Mouse (Mus musculus) NIH3T3 (cell line): ENCODE measurements at regions not wholly inside any gene's neighbourhood (a gene's known extent, or its start where the extent isn't known, plus 50 kb on each side); places are given as distances from the start of the nearest gene placed in this dataset.

Experiments used
- DNase-seq: peaks from one replicate; pipeline ENCODE4 v3.0.0-alpha.2; 2012; ENCODE audit warnings: low read depth

DNA sequence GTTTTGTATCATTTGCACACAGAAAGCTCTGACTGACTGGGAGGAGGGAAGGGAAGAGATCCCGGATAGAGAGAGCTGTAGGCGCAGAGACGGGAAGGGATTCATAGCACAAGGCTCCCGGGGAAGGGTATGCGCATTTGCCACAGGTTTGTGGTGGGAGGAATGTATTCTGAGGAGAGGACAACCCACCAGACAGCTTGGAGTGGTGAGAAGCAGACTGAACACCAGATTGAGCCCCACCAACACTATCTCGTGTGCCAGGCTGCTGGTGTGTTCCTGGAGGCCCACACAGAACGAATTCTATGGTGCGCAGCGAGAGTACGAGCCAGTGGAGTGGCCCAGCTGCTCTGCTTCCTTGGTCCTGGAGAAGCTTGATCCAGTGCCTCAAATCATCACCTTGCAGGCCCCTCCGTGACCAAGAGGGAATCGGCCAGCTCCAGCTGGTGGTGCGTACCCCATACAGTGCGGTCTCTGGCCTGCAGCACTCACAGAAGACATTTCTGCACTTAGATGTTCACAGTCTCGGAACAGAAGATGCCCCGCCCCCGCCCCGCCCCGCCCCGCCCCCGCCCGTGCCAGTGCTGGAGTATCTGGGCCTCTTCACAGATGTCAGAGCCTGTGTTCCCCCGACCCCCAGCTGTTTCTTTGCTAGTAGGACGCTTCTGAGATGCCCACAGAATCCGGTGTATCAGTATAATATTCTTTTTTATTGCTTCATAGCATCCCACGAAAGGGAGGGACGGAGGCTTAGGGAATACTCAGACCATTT lies 92.8 kb upstream of the Tmem189 start:
- DNase-seq, result no peak

DNA sequence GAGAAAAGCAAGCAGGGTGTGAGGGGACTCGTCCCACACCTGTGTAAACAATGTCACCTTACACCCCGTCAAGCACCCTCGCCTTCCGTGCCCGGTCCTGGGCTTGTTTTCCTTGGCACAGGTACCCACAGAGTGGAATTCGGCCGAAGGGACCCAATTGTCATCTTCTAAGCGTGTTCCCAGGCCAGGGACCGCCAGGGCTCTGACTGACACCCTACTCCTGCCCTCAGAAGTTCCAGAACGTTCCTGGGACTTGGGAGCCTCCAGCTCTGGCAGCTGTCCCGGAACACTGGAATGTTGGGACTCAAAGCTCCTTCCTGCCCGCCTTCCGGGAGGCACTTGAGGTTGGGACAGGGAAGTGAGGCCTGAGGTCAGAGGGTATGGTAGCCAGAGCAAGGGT lies 91.9 kb upstream of the Tmem189 start:
- peak; percentile 52 for DNase-seq

DNA sequence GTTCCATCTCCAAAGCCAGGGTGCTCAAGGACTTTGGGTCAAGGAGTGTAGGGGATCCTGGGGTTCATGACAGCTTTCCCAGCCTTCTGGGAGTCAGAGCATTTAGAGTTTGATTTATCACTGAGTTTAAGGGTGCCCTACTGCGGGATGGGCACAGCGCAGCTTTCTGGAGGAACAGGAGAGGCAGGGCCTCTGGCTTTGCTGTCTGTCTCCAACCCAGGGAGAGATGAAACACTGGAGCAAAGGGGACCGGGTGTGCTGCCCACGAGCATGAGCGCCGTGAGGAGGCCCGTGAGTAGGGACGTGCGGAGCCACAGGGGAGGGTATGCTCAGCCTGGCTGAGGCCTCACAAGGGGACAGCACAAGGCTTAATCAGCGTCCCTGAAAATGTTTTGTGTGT lies 89.1 kb upstream of the Tmem189 start:
- no peak for DNase-seq

DNA sequence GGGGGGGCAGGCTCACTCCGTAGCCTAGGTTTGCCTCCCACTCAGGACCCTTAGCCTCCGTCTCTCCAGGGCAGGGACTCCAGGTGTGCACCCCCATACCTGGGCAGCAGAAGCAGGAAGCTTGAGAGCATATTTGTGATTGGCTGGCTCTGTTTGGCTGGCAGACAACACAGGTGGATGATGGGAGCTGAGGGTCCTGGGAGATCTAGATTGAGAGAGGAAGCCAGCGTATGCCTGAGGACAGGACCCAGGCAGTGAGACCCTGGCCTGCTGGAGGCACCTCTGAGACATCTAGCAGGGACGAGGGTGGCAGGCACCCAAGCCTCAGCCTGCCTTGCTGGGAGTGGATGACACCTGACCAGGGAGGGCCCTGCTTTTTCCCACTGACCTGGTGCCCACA lies 88.6 kb upstream of the Tmem189 start:
- DNase-seq, result no peak

DNA sequence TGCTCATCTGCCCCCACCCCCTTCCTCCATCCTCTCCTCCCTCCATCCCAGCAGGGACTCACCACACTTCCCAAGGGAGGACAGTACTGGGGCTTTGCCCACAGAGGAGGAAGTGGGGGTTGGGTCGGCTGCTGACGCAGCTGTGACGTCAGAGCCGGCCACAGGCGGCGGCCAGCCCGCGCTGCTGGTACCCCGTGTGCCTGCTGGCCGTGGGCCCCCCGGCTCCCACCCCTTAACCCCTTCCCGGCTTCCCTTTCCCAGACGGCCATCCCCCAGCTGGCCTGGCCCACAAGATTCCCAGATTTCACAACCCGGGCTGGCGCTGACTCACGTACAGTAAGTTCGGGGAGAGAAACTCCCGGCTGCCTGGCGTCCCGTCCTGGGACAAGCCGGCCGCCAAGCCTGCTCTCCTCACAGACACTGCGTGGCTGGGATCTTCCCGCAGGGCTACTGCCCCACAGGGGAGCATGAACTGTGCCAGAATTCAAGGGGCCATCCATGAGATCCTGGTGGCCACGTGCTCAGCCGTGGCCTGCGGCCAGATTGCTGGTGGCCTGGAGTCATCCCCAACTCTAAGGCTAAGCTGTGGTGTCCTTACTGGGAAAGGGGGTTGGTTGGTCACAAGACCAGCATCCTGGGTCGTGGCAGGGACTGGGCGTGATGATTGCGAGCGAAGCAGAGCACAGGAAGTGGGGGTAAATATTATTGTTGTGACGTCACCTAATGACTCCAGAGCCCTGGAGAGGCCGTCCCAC lies 87.9 kb upstream of the Tmem189 start:
- DNase-seq, result peak; percentile 98

DNA sequence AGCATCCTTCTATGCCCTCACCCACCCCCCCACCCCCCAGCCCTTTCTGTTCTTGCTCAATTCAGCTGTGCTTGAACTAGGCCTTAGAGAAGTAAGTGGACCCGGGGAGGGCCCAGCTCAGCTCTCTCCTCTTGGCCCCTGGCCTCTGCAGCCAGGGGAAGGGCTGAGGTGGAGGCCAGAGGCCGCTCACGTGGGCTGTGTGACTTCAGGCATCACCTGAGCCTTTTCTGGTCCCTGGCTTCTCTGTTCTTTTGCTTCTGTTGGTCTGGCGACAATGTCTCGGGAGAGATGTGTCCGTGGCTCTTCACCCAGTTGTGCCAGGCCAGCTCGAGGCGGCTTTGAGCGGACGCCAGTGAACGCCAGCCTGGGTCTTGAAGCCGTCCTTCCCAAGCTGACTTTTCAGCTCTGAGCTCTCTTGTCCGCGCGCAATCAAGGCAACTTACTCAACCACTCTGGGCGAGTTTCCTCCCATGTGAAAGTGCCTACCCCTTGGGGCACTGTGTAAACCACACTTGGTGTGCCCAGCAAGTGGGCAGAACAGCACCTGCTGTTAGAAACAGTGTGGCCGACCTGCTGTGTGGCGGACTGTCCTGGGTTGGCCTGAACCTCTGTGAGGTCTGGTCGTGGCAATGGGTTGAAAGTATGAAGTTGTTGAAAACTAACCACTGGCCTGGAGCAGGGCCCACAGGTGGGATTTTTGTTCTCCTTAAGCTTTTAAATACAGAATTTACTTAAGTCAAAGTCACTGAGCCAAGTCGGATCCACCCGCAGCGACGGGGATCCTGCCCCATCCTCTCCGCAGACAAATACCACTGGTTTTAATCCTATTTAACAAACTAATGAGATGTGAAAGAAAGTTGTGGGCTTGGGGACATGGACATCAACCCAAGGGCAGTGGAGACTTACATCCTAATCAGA lies 86.9 kb upstream of the Tmem189 start:
- DNase-seq, result peak; percentile 50

DNA sequence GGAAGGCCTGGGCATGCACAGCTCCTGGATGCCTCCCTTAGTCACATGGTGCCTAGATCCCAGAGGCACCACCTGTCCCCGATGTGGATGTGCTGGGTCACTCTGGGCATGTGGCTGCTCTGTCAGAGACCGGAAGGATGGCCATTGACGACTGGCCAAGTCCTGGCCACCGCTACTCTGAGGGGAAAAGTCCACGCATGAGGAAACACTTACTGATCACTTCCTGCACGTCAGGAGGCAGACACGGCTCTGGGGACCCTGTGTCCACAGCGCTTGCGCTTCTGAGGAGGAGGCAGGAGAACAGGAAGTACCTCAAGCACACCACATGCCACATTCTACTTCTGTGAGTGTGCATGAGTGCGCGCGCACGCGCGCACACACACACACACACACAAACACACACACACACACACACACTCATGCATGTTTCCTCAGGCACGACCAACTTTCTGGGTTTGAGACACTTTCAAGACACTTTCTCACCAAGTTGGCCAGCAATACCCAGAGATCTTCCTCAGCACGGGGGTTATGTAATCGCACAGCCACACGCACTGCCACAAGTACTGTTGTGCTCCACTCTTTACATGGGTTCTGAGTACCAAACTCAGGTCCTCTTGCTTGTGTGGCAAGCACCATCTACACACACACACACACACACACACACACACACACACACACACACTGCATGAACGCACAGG lies 85.7 kb upstream of the Tmem189 start:
- peak; percentile 54 for DNase-seq

DNA sequence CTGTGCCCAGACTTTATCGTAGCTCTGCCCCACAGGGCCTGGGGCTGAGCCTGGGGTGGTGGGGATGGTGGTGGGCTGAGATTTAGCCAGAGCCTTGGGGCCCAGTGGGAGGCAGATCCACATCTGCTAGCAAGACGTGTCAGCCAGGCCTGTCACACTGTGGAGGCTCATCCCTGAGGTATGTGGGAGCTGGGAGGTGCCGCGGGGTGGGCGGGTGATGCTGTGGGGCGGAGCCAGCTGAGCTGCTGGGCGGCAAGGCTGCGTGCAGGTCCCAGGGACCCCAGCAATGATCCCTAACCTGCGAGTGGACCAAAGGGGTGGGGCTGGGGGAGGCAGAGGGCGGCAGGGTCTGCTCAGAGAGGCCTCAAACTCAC lies 85.2 kb upstream of the Tmem189 start:
- peak; percentile 86 for DNase-seq

DNA sequence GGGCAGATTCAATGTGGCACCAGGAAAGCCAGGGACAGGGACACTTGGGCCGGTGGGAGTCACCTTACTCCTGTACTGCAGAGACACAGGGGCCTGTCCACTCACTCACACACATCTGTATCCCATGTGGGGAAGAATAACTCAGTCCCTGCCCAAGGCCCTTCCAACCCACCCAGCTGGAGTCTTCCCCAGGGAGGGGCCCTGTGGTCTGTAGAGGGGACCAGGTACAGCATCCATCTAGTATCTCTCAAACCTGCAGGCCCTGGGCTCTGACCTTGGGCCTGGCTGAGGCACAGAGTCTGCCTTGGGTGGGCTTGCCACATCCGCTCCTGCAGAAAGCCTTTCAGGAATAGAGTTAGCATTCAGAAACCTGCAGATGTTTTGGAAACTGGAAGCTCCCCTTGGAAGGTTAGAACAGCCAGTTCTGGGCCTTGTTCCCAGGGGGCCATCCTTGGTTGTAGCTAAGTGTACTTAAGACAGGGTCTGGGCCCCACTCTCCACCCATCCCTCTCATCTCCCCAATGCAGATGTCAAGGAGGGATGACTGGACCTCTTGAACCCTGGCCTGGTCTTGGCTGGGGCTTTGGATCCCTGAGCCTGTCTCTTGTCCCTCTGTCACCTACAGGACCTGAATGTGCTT lies 84.7 kb upstream of the Tmem189 start:
- DNase-seq, result peak; percentile 73

DNA sequence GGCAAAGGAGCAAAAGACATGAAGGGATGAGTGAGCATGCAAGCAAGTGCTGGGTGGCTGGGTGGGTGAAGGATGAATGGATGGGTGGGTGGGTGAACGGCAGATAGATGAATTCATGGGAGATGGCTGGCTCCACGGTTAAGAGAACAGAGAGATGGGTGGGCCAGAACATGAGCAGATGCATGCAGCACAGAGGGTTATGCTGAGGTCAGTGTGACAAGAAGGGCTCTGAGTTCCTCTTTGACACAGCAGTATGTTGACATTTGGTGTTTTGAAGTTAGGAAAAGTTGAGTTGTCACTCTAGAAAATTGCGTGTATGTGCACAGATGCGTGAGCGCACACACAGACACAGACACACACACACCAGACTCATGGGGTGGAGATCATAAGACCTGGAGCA lies 83.2 kb upstream of the Tmem189 start:
- DNase-seq, result no peak

DNA sequence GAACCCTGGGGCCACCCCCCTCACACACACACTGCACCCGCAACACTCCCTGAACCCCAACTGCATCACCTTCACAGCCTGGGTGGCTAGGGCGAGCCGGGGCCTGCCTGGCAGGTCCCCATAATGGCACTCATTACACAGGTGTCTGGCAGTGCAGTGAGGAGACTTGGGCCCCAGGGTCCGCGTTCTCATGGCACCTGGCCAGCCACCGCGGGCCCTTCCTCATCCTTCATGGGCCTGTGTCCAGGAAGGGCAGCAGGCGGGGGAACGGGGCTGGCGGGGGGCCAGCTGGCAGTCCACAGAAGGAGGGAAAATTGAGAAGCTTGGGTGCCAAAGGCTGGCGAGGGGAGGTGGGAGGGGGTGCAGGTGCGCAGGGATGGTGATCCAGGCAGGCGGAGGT lies 78.3 kb upstream of the Tmem189 start:
- DNase-seq, result peak; percentile 46

DNA sequence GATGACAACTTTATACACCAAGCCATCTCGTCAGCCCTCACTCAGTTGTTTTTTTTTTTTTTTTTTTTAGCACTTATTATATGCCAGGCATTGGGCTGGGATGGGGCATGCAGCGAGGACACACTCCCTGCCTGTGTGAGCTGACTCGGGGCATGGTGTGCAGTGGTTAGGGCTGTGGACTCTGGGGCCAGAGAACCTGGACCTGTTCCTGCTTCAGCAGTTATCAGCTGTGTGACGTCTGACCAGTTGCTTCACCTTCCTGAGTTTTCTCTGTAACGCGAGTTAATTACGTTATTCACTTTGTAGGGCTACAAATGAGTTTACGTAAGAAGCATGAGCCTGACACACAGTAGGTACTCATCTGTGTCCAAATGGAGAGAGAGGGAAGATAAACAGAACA lies 77.7 kb upstream of the Tmem189 start:
- DNase-seq, result no peak

DNA sequence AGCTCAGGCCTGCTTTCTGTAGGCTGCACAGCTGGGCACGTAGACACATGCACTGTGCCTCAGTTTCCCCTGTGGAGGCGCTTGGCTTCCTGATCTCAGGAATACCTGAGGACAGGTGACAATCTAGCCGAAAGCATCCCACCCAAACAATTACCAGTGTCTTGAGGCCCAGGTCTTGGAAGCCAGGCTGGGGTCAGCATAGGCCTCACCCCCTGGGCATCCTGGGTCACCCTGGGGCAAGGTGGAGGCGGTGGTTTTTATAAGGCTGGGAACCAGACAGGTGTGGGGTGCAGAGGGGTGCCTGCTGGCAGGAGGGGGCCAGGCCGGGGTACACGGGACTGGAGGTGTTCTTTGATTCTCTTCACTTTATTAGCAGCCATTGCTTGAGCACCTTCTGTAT lies 76.2 kb upstream of the Tmem189 start:
- DNase-seq, result no peak

DNA sequence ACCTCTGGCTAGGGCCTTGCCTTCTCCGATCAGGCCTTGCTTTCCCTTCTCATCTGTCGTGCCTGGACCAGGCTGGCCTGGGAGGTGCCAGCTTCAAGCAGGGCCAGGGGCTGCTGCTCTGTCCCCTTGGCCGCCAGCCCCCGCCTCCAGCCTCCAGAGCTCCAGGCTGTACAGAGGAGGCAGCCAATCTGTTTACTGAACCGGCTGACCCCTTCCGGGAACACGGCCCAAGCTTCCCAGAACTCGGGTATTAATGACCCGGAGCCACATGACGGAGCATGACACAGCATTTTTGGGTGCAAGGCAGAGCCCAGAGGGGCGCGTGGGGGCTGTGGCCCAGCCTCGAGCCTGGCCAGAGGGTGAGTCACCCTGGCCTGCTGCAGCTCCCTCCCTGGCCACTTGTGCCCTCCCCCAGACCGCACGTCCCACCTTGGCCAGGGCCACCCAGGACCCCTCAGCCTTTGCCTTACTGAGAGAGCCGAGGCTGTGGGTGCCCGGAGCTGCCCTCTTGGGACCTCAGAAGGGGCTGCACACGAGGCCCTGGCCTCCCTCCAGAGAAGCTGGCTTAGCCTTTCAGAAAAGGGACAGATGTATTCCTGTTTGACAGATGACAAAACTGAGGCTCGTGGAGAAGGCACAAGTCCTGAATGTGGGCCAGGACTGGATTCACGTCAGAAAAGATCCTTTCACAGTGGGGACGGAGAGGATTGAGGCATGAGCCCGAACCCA lies 75.6 kb upstream of the Tmem189 start:
- peak; percentile 99 for DNase-seq

DNA sequence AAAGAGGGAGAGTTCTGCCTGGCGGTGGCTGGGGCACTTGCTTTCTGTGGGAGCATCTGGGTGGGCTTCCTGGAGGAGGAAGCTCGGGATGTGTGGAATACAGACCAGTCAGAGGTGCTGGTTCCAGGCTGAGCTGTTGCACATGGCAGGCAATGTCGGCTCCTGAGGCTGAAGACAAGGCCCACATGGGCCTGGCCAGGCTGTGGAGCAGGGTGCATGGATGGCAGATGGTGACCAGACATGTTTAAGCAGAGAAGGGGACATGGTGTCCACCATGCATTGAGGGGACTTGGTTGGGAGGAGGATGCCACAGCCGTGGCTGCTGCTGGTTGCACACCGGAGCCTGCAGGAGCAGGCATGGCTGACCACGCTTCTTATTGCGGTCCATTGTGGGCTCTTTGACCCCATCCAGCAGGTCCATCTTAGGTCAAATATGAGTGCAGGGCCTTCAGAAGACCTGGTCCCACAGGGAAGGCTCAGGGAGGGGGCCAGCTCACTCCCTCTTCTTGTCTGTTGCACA lies 74.3 kb upstream of the Tmem189 start:
- no peak for DNase-seq

DNA sequence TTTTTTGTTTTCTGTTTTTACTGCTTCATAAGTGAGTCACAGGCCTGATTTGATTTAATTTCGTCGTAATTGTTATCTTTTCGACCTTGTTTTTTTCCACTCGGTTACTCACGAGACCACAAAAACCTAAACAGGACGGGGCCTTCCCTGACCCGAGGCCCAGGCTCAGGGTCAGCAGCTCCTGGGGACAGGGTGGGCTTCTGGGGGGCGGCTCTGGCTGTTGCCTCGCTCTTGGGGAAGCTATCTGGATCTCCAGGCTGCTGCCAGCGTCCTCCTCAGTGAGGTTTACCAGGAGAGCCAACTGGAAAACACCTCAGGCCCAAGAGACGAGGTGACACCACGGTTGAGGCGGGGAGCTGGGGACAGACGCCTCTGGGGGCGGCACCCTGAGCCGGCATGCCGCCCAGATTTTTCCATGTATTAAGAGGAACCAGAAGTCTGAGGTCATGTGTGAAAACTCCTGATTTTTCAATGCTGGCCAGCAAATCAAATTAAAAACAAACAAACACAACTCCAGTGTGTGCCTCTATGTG lies 71.8 kb upstream of the Tmem189 start:
- peak; percentile 76 for DNase-seq

DNA sequence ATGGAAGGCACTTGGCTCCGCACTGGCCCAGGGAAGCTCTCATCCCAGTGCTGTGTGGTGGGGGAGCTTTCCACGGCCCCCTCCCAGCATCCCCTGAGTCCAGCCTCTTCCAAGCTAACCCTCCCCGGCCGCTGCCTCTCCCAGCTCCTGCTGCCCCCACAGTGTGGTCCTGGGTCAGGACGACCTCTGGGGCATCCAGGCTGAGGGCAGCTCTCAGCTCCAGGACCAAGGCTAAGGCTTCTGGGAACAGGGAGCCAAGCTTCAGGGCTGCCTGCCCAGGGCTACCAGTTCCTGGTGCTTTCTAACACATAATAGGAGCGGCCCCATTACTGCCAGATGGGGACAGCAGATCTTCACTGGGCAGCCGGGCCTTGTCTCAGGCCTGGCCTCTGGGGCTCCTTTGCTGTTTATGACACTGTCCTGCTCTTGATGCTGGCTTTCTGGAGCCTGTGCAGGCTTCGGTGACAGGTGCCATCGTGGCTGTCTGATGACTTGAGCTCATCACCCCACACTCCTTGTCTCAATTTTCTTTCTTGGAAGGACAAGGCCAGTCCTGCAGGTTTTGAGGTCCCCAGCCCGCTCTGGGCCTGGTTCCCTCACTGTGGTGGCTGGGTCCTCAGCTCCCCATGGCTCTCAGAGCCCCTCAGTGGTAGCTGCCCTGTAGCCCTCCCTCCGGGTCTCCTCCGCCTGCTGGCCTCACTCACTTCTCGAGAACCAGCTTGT lies 71.2 kb upstream of the Tmem189 start:
- peak; percentile 68 for DNase-seq

DNA sequence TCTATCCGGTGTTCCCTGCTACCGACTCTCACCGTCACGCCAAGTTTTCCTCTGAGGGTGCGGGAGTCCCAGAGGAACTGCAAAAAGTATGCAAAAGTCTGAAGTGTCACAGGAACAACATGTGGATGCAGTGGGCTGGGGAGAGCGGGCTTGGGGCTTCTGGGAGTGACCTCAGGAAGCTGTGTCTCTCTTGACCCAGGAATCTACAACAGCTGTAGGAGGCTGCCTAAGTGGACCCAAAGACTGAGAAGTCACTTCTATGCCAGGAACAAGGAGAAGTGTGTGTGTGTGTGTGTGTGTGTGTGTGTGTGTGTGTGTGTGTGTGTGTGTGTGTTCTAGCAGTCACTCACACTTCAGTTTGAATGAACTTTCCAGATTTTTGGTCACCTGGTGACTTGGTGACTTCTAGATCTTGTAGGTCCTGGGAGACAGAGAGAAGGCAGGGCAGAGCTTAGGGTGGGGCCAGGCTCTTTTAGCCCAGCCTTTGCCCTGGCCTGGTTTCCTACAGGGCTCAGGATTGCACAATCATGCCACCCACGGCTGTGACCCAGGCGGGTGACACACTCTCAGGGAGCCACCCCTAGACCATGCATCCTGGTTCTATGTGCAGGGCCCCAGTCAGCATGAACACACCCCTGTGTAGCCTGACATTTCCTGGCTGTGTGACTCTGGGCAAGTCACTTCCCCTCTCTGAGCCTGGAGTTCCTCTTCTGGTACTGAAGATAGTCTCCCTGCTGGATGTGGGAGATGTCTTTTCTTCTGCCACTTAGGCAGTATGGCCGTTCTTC lies 70.2 kb upstream of the Tmem189 start:
- DNase-seq, result no peak
